Mouse (Mus musculus) hindbrain, embryonic 14.5 days (tissue): Measurements from ENCODE around the gene Itih5. TPM values are rescaled to one million over a fixed set of nuclear protein-coding genes. Genes with fewer than 3 reads are reported as not detected.

Experiments
- ATAC-seq: fragments of 200-750 bp; cut with Nextera tagmentation; 2 replicates; pipeline ENCODE4 v1.8.0; 2017; ENCODE audit warnings: moderate number of reproducible peaks, mild to moderate bottlenecking, moderate TSS enrichment, moderate library complexity; ENCODE audit not compliant: low FRiP score
- DNase-seq: peaks from one replicate; pipeline ENCODE4 v3.0.0-alpha.2; 2015; ENCODE audit warnings: low spot score
- H3K27ac ChIP-seq: fragments of 300-500 bp; sonication (generic); 2 replicates; pipeline ENCODE4 v1.5.1; 2014; ENCODE audit warnings: mild to moderate bottlenecking, moderate library complexity
- H3K27me3 ChIP-seq: fragments of 300-500 bp; sonication (generic); 2 replicates; pipeline ENCODE4 v1.6.1; 2014; ENCODE audit warnings: mild to moderate bottlenecking, low read length, mixed read lengths; ENCODE audit not compliant: control insufficient read depth, insufficient read depth
- H3K36me3 ChIP-seq: fragments of 300-500 bp; sonication (generic); replicated peaks from 2 replicates; pipeline ENCODE4 v1.6.1; 2014; ENCODE audit not compliant: control insufficient read depth, insufficient read depth
- H3K4me1 ChIP-seq: fragments of 300-500 bp; sonication (generic); replicated peaks from 2 replicates; pipeline ENCODE4 v1.6.1; 2014; ENCODE audit warnings: antibody characterized with exemption, low read length, mixed read lengths; ENCODE audit not compliant: control insufficient read depth, insufficient read depth
- H3K4me2 ChIP-seq: fragments of 300-500 bp; sonication (generic); replicated peaks from 2 replicates; pipeline ENCODE4 v1.6.1; 2014; ENCODE audit warnings: mild to moderate bottlenecking, moderate library complexity
- H3K4me3 ChIP-seq: fragments of 300-500 bp; sonication (generic); replicated peaks from 2 replicates; pipeline ENCODE4 v1.5.1; 2014; ENCODE audit warnings: mild to moderate bottlenecking, low read length
- H3K9ac ChIP-seq: fragments of 300-500 bp; sonication (generic); 2 replicates; pipeline ENCODE4 v1.6.1; 2014
- H3K9me3 ChIP-seq: fragments of 300-500 bp; sonication (generic); 2 replicates; pipeline ENCODE4 v1.6.1; 2016; ENCODE audit warnings: low read length; ENCODE audit not compliant: control insufficient read depth
- WGBS: fragments of 180-500 bp; shearing (Covaris S2); extraction: QIAGEN DNeasy Blood & Tissue Kit; methylation state at CpG from one replicate; pipeline ENCODE4 v1.1.7; 2014; 5-methylcytosine and 5-hydroxymethylcytosine counted together
- polyA plus RNA-seq: library from polyadenylated mRNA; unstranded; fragments of >200 nt; fragmentation: Nextera tagmentation; extraction: Ambion mirVana; gene quantifications from 2 replicates; pipeline ENCODE4 v1.2.1, GENCODE M21; 2014

The Itih5 gene
- polyA plus RNA-seq, 1 experiment from 2014 or later, result 10.4 TPM

- Histone ChIP-seq H3K9ac (no peak overlapping the region), H3K4me3 (no peak overlapping the region), H3K9me3 (no peaks in the 10 kb centered on the region), H3K4me1 (no peaks in the 10 kb centered on the region), H3K4me2 (no peak overlapping the region), H3K36me3 (no peaks in the 10 kb centered on the region), H3K27ac (no peak overlapping the region), H3K27me3 (no peaks in the 10 kb centered on the region)
- 78% methylated on average over 9 of the region's 9 CpGs for WGBS
- no peak for ATAC-seq
- DNase-seq, result no peak
Measured at GRCm38 (mm10) chr2:10250441-10250840, 97.1 kb downstream of the Itih5 start.

- no peaks in the 10 kb centered on the region for H3K9me3 ChIP-seq
- H3K4me3 ChIP-seq, result no peak overlapping the region
- H3K9ac ChIP-seq, result no peak overlapping the region
- ATAC-seq (peak; percentile 17; the same call in 1 of the 2 replicates), DNase-seq (no peak)
- no peaks in the 10 kb centered on the region for H3K4me1 ChIP-seq
- H3K4me2 ChIP-seq, result no peak overlapping the region
- 51% methylated on average over 4 of the region's 4 CpGs for WGBS
- no peaks in the 10 kb centered on the region for H3K36me3 ChIP-seq
- no peaks in the 10 kb centered on the region for H3K27me3 ChIP-seq
- H3K27ac ChIP-seq, result no peak overlapping the region
Measured at GRCm38 (mm10) chr2:10250926-10251325, 97.6 kb downstream of the Itih5 start.

- H3K4me2 ChIP-seq, result no peak overlapping the region
- DNase-seq, result no peak
- no peaks in the 10 kb centered on the region for H3K4me1 ChIP-seq
- no peaks in the 10 kb centered on the region for H3K27me3 ChIP-seq
- WGBS, result 89% methylated on average over 9 of the region's 9 CpGs
- no peaks in the 10 kb centered on the region for H3K9me3 ChIP-seq
- no peaks in the 10 kb centered on the region for H3K36me3 ChIP-seq
- no peak overlapping the region for H3K4me3 ChIP-seq
- H3K27ac ChIP-seq, result no peak overlapping the region
- H3K9ac ChIP-seq, result no peak overlapping the region
- no peak; the same call in 1 of the 2 replicates for ATAC-seq
Measured at GRCm38 (mm10) chr2:10251466-10251865, 98.1 kb downstream of the Itih5 start.

- H3K36me3 ChIP-seq, result no peaks in the 10 kb centered on the region
- no peak overlapping the region for H3K27ac ChIP-seq
- no peak overlapping the region for H3K4me2 ChIP-seq
- WGBS, result 86% methylated on average over 2 of the region's 2 CpGs
- DNase-seq (no peak), ATAC-seq (no peak)
- no peak overlapping the region for H3K9ac ChIP-seq
- H3K4me3 ChIP-seq, result no peak overlapping the region
- no peaks in the 10 kb centered on the region for H3K9me3 ChIP-seq
- no peaks in the 10 kb centered on the region for H3K27me3 ChIP-seq
- H3K4me1 ChIP-seq, result no peaks in the 10 kb centered on the region
Measured at GRCm38 (mm10) chr2:10252016-10252415, 98.6 kb downstream of the Itih5 start.

DNA sequence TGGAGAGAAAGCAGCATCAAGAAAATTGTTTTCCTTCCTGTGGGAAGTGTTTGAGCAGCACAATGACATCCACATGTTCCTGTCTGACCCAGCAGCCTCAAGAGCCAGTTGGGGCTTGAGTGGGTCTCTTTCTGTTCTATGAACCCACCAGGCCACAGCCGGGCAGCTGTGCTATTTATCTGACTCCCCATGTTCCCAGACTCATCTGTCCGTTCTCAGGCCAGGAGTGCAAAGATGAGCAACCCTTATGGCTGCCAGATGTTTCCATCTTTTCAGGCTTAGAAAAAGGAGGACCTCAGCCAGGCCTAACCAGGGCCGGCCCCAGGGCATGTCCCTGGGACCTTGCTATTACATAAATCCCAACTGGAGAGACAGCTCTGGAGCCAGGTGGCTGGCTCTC is 100.0 kb downstream of the Itih5 start:
- no peaks in the 10 kb centered on the region for H3K27me3 ChIP-seq
- ATAC-seq (no peak), DNase-seq (no peak)
- H3K4me2 ChIP-seq, result no peak overlapping the region
- H3K9me3 ChIP-seq, result no peaks in the 10 kb centered on the region
- H3K4me1 ChIP-seq, result no peaks in the 10 kb centered on the region
- H3K36me3 ChIP-seq, result no peaks in the 10 kb centered on the region
- no peak overlapping the region for H3K4me3 ChIP-seq
- 91% methylated on average over 3 of the region's 3 CpGs for WGBS
- H3K27ac ChIP-seq, result no peak overlapping the region
- H3K9ac ChIP-seq, result no peak overlapping the region

GRCm38 (mm10) chr2:10256949-10257348 is 103.6 kb downstream of the Itih5 start:
- no peak overlapping the region for H3K27ac ChIP-seq
- H3K9ac ChIP-seq, result no peak overlapping the region
- no peaks in the 10 kb centered on the region for H3K9me3 ChIP-seq
- H3K36me3 ChIP-seq, result no peaks in the 10 kb centered on the region
- no peak overlapping the region for H3K4me2 ChIP-seq
- no peaks in the 10 kb centered on the region for H3K27me3 ChIP-seq
- no peak for DNase-seq
- H3K4me1 ChIP-seq, result no peaks in the 10 kb centered on the region
- 70% methylated on average over 5 of the region's 5 CpGs for WGBS
- H3K4me3 ChIP-seq, result no peak overlapping the region
- no peak for ATAC-seq

DNA sequence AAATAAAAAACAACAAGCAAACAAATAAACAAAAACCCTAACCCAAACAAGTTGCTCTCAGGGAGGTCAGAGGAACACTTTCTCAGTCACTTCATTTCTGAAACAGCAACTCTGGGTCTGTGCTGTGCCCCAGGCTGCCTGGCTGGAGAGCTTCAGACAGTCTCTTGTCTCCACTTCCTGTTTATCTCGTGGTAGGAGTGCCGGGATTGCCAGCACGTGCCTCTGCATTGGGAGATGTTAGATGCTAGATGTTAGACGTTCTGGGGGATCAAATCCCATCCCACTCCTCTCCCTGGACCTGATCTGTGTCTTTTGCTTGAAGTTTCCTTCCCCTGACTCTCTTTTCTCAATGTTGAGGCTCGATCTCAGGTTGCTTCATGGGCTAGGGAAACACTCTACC is 104.9 kb downstream of the Itih5 start:
- no peaks in the 10 kb centered on the region for H3K36me3 ChIP-seq
- DNase-seq (no peak), ATAC-seq (no peak)
- no peaks in the 10 kb centered on the region for H3K4me1 ChIP-seq
- no peak overlapping the region for H3K4me3 ChIP-seq
- no peak overlapping the region for H3K27ac ChIP-seq
- H3K27me3 ChIP-seq, result no peaks in the 10 kb centered on the region
- H3K4me2 ChIP-seq, result no peak overlapping the region
- H3K9ac ChIP-seq, result no peak overlapping the region
- 77% methylated on average over 5 of the region's 5 CpGs for WGBS
- no peaks in the 10 kb centered on the region for H3K9me3 ChIP-seq

DNA sequence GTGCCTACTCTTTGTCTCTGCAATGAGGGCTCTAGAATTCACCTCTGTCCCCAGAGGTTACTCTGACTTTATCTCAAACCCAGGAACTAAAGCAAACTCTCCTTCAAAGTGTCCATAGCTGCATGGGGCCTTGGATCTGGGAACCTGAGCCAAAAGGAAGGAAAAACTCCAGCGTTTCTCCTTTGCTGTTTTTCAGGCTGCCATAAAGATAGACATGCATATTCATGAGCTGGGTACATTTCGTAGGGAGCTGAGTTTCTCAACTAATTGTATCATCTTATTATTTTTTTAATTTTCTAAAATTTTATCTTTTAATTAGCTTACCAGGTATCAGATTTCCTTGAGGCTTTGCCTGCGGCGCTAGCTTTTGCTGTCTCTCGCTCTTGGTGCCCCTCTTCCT is 106.7 kb downstream of the Itih5 start:
- H3K27ac ChIP-seq, result no peak overlapping the region
- H3K9me3 ChIP-seq, result no peaks in the 10 kb centered on the region
- ATAC-seq, result no peak
- H3K36me3 ChIP-seq, result no peaks in the 10 kb centered on the region
- 32% methylated on average over 5 of the region's 5 CpGs for WGBS
- H3K4me1 ChIP-seq, result no peaks in the 10 kb centered on the region; the same call in 1 of the 2 replicates
- DNase-seq, result no peak
- H3K9ac ChIP-seq, result no peak overlapping the region
- H3K4me3 ChIP-seq, result no peak overlapping the region
- H3K4me2 ChIP-seq, result no peak overlapping the region
- H3K27me3 ChIP-seq, result no peaks in the 10 kb centered on the region

DNA sequence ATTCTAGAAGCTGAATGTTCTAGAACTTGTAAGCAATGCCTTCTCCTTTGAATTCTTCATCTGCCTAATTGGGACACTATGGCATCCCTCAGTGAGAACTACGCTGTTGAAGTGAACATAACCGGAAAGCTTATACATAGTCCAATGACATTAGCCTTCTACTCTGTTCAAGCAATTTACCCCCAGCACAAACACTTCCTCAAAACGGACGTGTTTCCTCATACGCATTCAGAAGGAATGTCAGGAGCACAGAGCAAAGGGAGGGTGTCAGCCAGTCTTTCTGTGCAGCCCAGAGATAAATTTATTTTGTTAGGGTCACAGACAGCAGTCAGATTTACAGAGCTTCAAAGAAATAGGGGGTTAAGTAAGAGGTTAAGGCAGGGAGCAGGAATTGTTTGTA is 108.0 kb downstream of the Itih5 start:
- no peak for ATAC-seq
- 69% methylated on average over 5 of the region's 5 CpGs for WGBS

GRCm38 (mm10) chr2:10262722-10263121 is 109.4 kb downstream of the Itih5 start:
- 12% methylated on average over 5 of the region's 5 CpGs for whole genome bisulfite sequencing
- H3K9me3 ChIP-seq, result no peaks in the 10 kb centered on the region
- DNase-seq, result peak; percentile 32
- H3K27ac ChIP-seq, result no peak overlapping the region
- H3K36me3 ChIP-seq, result no peaks in the 10 kb centered on the region
- H3K4me3 ChIP-seq, result no peak overlapping the region
- no peak overlapping the region for H3K4me2 ChIP-seq
- H3K4me1 ChIP-seq, result no peaks in the 10 kb centered on the region; the same call in 1 of the 2 replicates
- H3K9ac ChIP-seq, result no peak overlapping the region
- peak; percentile 55; the same call in 1 of the 2 replicates for ATAC-seq
- H3K27me3 ChIP-seq, result no peaks in the 10 kb centered on the region

More for the DNA sequence above, 108.0 kb downstream of the Itih5 start:
- Histone ChIP-seq H3K4me2 (no peak overlapping the region), H3K36me3 (no peaks in the 10 kb centered on the region), H3K4me1 (no peaks in the 10 kb centered on the region; the same call in 1 of the 2 replicates), H3K4me3 (no peak overlapping the region), H3K27me3 (no peaks in the 10 kb centered on the region), H3K9ac (no peak overlapping the region), H3K27ac (no peak overlapping the region), H3K9me3 (no peaks in the 10 kb centered on the region)
- DNase-seq, result no peak
